In the genomic region with DNA sequence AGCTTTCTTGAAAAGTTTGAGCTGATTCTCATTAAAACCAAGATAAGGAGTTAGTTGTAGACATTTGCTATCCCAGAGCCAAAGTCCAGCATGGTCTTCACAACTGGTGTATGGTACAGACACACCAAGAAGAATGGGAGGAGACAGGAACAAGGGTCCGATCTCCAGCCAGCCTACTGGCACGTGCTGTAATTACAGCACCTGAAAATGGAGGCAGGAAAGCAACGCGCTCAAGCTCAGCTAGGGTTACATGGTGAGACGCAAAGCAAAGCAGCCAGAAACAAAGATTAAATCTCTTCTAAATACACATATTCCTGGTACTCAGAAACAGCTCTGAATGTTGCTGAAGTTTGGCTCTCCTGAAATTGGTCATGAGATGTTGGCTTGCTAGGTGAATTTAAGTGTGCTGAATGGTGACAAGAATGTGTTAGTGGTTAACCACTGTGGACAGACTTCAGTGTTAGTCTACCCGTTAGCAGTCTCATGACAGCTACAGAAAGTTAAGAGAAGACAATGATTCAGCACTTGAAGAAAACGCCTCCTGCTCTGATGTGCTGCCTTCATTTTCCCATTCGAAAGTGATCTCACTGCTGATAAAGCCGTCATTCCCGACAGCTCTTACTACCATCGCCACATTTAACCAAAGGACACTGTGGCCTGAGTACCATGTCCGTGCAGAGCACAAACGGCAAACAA, we compare ENCODE assay signal across 21 mouse cellular contexts.
DNase-seq lines count a peak whose midpoint lies in the region; ATAC-seq and TF ChIP-seq lines count a peak whose summit lies in the region.
"Had no signal": no experiment of that assay in that cellular context is flagged by ENCODE, and none has a peak within 500 bp of the region (broad histone marks: within the 10 kb centered on the region; RNA-seq: fewer than 3 reads in every experiment).

No protein-coding gene starts in this region.

- no peak for TF ChIP-seq POLR2A in myocyte (IDR thresholded peaks at IDR 0.05; ENCODE audit: insufficient read length, low read depth)

- intact Hi-C loops in heart, postnatal 10 days (cut with DNase I) = loop anchor here (5.0 kb wide), 1 partner anchor 51 kb away; no protein-coding TSS in a partner anchor

- no peaks in the 10 kb centered on the region for H3K36me3 ChIP-seq in heart, embryonic 11.5 days (ENCODE audit: control insufficient read depth, insufficient read depth, low read length)
- H3K36me3 ChIP-seq in stomach, embryonic 14.5 days (ENCODE audit: control insufficient read depth, insufficient read depth, low read length) = peaks cover 14% of the 10 kb centered on the region
- H3K36me3 ChIP-seq in stomach, postnatal 0 days (ENCODE audit: control insufficient read depth, insufficient read depth, low read length) = no peaks in the 10 kb centered on the region
- no peaks in the 10 kb centered on the region for H3K36me3 ChIP-seq in myocyte (ENCODE audit: control insufficient read depth, insufficient read depth)
- H3K36me3 ChIP-seq: embryonic facial prominence, embryonic 12.5 days; limb, embryonic 12.5 days; midbrain, embryonic 12.5 days had no signal

- no peak overlapping the region for H3K9ac ChIP-seq in heart, embryonic 11.5 days (ENCODE audit: low read depth, low read length)
- no peak overlapping the region for H3K9ac ChIP-seq in stomach, embryonic 14.5 days (replicated peaks; ENCODE audit: low read depth, low read length)
- no peak overlapping the region for H3K9ac ChIP-seq in stomach, postnatal 0 days (ENCODE audit: low read length)
- H3K9ac ChIP-seq: embryonic facial prominence, embryonic 12.5 days; limb, embryonic 12.5 days; liver, postnatal 0 days; midbrain, embryonic 12.5 days had no signal

- TF ChIP-seq CTCF in stomach, postnatal 0 days (IDR thresholded peaks at IDR 0.05; ENCODE audit: low read depth) = no peak

- H3K79me2 ChIP-seq in myocyte (ENCODE audit: control insufficient read depth, insufficient read depth) = no peaks in the 10 kb centered on the region

- no peak overlapping the region for H3K4me2 ChIP-seq in heart, embryonic 11.5 days
- H3K4me2 ChIP-seq in stomach, embryonic 14.5 days (replicated peaks; ENCODE audit: low read depth, low read length) = no peak overlapping the region
- no peak overlapping the region for H3K4me2 ChIP-seq in stomach, postnatal 0 days (replicated peaks; ENCODE audit: low read depth)
- peak overlapping the region; percentile 54 for H3K4me2 ChIP-seq in myocyte (ENCODE audit: low read depth)
- H3K4me2 ChIP-seq: embryonic facial prominence, embryonic 12.5 days; limb, embryonic 12.5 days; midbrain, embryonic 12.5 days had no signal

- H3K4me1 ChIP-seq in heart, embryonic 11.5 days (ENCODE audit: control insufficient read depth, insufficient read depth, low read length) = peaks cover 55% of the 10 kb centered on the region
- peaks cover 39% of the 10 kb centered on the region for H3K4me1 ChIP-seq in stomach, embryonic 14.5 days (ENCODE audit: control insufficient read depth, insufficient read depth, low read length)
- H3K4me1 ChIP-seq in stomach, postnatal 0 days (replicated peaks; ENCODE audit: control insufficient read depth, insufficient read depth) = no peaks in the 10 kb centered on the region; the same call in 1 of the 2 replicates

- no peak for TF ChIP-seq EP300 in stomach, postnatal 0 days (optimal IDR thresholded peaks at IDR 0.05)

- H3K9me3 ChIP-seq in heart, embryonic 11.5 days (replicated peaks; ENCODE audit: control insufficient read depth, low read length) = no peaks in the 10 kb centered on the region
- H3K9me3 ChIP-seq in stomach, embryonic 14.5 days (ENCODE audit: control insufficient read depth, low read depth, low read length) = no peaks in the 10 kb centered on the region
- H3K9me3 ChIP-seq in stomach, postnatal 0 days (ENCODE audit: control insufficient read depth, low read length) = no peaks in the 10 kb centered on the region
- H3K9me3 ChIP-seq: embryonic facial prominence, embryonic 12.5 days; limb, embryonic 12.5 days; midbrain, embryonic 12.5 days had no signal

- DNase-seq in heart, postnatal 10 days = no peak
- no peak for DNase-seq in stomach, postnatal 0 days (ENCODE audit: low spot score)
- peak; percentile 84 for DNase-seq in fibroblast of lung, adult 2 months (ENCODE audit: low read depth)
- no peak for DNase-seq in yolk sac, embryonic 10.5 days (ENCODE audit: low spot score)
- DNase-seq in B cell, adult 2 months = no peak
- DNase-seq: adrenal gland, postnatal 14 days; cerebellum, adult 11-12 months; kidney, adult 2 months; kidney, postnatal 14 days; layer of hippocampus, adult 9-11 months; liver, postnatal 0 days; lung, postnatal 14 days; thymus, adult 18-20 months had no signal

- no peak for ATAC-seq in heart, embryonic 11.5 days (replicated peaks; ENCODE audit: insufficient number of reproducible peaks, low FRiP score, low TSS enrichment)
- no peak for ATAC-seq in stomach, embryonic 14.5 days (ENCODE audit: insufficient number of reproducible peaks, insufficient read depth, low FRiP score, low read depth)
- no peak for ATAC-seq in stomach, postnatal 0 days (ENCODE audit: low FRiP score, low TSS enrichment)
- ATAC-seq: activated CD4-positive, CD25-positive, alpha-beta regulatory T cell, adult 4 months; forebrain, embryonic 16.5 days; liver, postnatal 0 days had no signal

- no peak overlapping the region for H3K4me3 ChIP-seq in heart, embryonic 11.5 days (ENCODE audit: low read depth, low read length)
- H3K4me3 ChIP-seq in stomach, embryonic 14.5 days (ENCODE audit: low read depth, low read length) = no peak overlapping the region
- H3K4me3 ChIP-seq in stomach, postnatal 0 days (ENCODE audit: low read depth, low read length) = no peak overlapping the region
- no peak overlapping the region for H3K4me3 ChIP-seq in myocyte
- H3K4me3 ChIP-seq: embryonic facial prominence, embryonic 12.5 days; limb, embryonic 12.5 days; midbrain, embryonic 12.5 days had no signal

- no peak overlapping the region for H3ac ChIP-seq in myocyte (ENCODE audit: control insufficient read depth, insufficient read length)

- 60% methylated on average over 13 of the region's 13 CpGs for WGBS in heart, embryonic 11.5 days (ENCODE audit: insufficient replicate concordance)
- WGBS in stomach, embryonic 14.5 days = 80% methylated on average over 13 of the region's 13 CpGs
- 79% methylated on average over 13 of the region's 13 CpGs for WGBS in stomach, postnatal 0 days

- H3K27me3 ChIP-seq in heart, embryonic 11.5 days (ENCODE audit: control insufficient read depth, insufficient read depth, low read length) = no peaks in the 10 kb centered on the region
- H3K27me3 ChIP-seq in stomach, embryonic 14.5 days (ENCODE audit: control insufficient read depth, insufficient read depth, low read length) = no peaks in the 10 kb centered on the region
- H3K27me3 ChIP-seq in stomach, postnatal 0 days (ENCODE audit: control insufficient read depth, insufficient read depth, low read length) = no peaks in the 10 kb centered on the region
- no peaks in the 10 kb centered on the region for H3K27me3 ChIP-seq in myocyte (ENCODE audit: control insufficient read depth, insufficient read depth, insufficient read length)
- H3K27me3 ChIP-seq: embryonic facial prominence, embryonic 12.5 days; midbrain, embryonic 12.5 days had no signal

- peak overlapping the region; percentile 57 for H3K27ac ChIP-seq in heart, embryonic 11.5 days (ENCODE audit: low read depth, low read length)
- H3K27ac ChIP-seq in stomach, embryonic 14.5 days (ENCODE audit: low read length) = 0 out of 2 replicates have a peak overlapping the region, but pooled peaks have one; percentile 29
- H3K27ac ChIP-seq in stomach, postnatal 0 days (replicated peaks) = no peak overlapping the region
- H3K27ac ChIP-seq: embryonic facial prominence, embryonic 12.5 days; limb, embryonic 12.5 days; midbrain, embryonic 12.5 days had no signal

TF ChIP-seq in myocyte, 11 proteins besides CTCF, POLR2A, EP300 and RAD21:
- TF ChIP-seq MYOD1 (IDR thresholded peaks at IDR 0.05; ENCODE audit: control insufficient read depth in 1 of 3, insufficient read length in 2 of 3, low read depth in 2 of 3) = no peak
TF ChIP-seq in myocyte: peak in this region for 0.
